Mouse (Mus musculus) large intestine, adult 2 months (tissue): ENCODE measurements around the gene Mip. TPM values are rescaled to one million over a fixed set of nuclear protein-coding genes. Genes with fewer than 3 reads are reported as not detected.
"Not testable (repeated sequence)": the region's sequence is repeated elsewhere in the genome, so short reads cannot be mapped to it uniquely, and the experiment has no call there.

Source experiments
- DNase-seq: peaks from one replicate; pipeline ENCODE4 v3.0.0-alpha.2; 2012; ENCODE audit warnings: low read depth, low spot score
- WGBS: fragments of 180-500 bp; shearing (Covaris S2); methylation state at CpG from one replicate; pipeline ENCODE4 v1.1.7; 2018; 5-methylcytosine and 5-hydroxymethylcytosine counted together
- polyA plus RNA-seq: library from polyadenylated mRNA; depleted of rRNA; stranded (reverse); fragments of >200 nt; gene quantifications from 2 replicates; pipeline ENCODE4 v1.2.3, GENCODE M21; 2012

Mip gene
- polyA plus RNA-seq, 1 experiment: not detected

- WGBS: 89% methylated on average over 2 of the region's 2 CpGs
- DNase-seq: no peak
Measured at GRCm38 (mm10) chr10:128210131-128210530, 15.5 kb upstream of the Mip start.

- peak; percentile 25 for DNase-seq
- 7% methylated on average over 14 of the region's 14 CpGs for WGBS
Measured at GRCm38 (mm10) chr10:128210954-128211353, 14.7 kb upstream of the Mip start.

- under 1% methylated on average over 30 of the region's 30 CpGs for WGBS
- peak; percentile 74 for DNase-seq
Measured at GRCm38 (mm10) chr10:128211390-128212108, 14.1 kb upstream of the Mip start, which contains the start of gene Spryd4. Gene Spryd4 (minus strand): TSS chr10:128211807.

DNA sequence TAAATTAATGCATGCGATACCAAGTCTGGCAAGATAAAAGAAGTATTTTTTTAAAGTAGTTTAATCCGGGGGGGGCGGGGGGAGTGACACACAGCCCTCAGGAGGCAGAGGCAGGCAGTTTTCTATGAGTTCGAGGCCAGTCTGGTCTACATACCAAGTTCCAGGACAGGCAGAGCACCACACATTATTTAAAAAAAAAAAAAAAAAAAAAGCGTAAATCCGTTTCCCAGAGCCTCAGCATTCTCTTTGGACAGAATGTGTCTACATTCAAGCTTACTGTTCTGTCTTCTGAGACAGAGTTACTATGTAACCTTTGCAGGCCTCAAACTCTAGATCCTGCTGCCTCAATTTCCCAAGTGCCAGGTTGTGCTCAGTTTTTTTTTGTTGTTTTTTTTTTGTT is 13.5 kb upstream of the Mip start:
- DNase-seq: no peak

GRCm38 (mm10) chr10:128212871-128213323 is 12.7 kb upstream of the Mip start:
- DNase-seq: peak; percentile 35
- under 1% methylated on average over 18 of the region's 18 CpGs for WGBS

More for the DNA sequence above, 13.5 kb upstream of the Mip start:
- 41% methylated on average over 6 of the region's 6 CpGs for WGBS

- DNase-seq: not testable (repeated sequence)
- 93% methylated on average over 4 of the region's 4 CpGs for WGBS
Measured at GRCm38 (mm10) chr10:128214112-128214511, 11.5 kb upstream of the Mip start.

DNA sequence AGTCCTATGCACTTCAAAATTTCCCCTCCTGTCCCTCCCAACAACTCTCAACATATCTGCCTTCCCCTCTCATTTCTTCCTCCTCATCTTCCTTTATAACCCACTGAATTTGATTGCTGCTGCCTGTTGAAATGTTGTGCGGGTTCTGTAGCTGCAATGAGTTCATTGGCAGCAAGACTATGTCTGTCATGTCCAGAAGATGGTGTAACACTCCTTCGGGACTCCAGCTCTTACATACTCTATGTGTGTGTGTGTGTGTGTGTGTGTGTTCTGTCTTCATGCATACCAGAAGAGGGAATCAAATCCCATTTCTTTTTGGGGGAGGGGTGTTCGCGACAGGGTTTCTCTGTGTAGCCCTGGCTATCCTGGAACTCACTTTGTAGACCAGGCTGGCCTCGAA is 10.7 kb upstream of the Mip start:
- WGBS: 71% methylated on average over 5 of the region's 5 CpGs
- DNase-seq: no peak

DNA sequence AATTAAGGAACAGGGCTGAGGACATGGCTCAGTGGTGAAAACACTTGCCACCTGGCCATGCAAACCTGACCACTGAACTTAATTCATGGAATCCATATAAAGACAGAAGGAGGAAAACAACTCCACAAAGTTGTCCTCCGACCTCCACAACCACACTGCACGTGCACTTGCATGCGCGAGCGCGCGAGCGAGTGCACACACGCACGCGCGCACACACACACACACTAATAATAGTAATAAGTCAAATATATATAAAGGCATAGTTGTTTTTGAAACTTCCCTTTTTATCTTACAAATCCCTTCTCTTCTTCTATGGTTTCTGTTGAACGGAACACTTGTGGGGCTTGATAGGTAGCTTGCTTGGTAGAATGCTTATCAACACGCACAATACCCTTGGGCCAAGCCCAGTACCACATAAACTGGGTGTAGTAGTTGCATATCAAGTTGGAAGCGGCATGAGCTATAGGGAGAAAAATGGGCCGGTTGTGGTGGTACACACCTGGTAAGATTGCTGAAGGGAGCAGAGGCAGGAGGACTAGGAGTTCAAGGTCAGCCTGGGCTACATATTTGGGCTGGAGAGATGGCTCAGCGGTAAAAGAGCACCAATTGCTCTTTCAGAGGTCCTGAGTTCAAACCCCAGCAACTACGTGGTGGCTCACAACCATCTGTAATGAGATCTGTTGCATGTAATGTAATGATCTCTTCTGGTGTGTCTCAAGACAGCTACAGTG is 7.1 kb upstream of the Mip start:
- DNase-seq: no peak

DNA sequence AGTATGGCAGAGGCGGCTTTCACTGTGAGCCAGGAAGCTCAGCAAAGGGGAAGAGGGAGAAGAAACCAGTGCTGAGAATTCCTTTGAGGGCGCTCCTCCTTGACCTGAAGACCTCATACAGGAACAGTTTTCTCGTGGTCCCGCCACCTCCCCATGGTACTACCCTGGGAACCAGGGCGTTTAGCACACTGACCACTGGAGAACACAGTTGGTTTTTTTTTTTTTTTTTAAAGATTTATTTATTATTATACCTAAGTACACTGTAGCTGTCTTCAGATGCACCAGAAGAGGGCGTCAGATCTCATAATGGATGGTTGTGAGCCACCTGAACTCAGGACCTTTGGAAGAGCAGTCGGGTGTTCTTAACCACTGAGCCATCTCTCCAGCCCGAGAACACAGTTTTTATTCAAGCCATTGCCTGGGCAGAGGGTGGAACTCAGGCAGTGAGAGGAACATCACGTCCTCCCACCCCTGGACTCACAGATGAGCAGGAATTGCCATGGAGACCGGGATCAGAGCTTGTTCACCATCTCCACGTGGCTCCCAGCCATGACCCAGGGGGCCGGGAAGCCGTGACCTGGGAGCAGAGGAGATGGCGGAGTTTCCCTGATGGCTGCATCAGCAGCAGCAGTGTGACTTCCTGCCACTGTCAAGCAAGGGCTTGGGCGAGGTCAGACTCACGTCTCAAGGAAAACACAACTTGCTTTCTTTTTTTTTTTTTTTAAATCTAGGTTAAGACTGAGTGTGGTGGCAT is 3.9 kb upstream of the Mip start:
- 63% methylated on average over 16 of the region's 16 CpGs for WGBS
- DNase-seq: no peak

More for the DNA sequence above, 7.1 kb upstream of the Mip start:
- 90% methylated on average over 18 of the region's 18 CpGs for whole genome bisulfite sequencing

- 62% methylated on average over 5 of the region's 5 CpGs for WGBS
- no peak for DNase-seq
Measured at GRCm38 (mm10) chr10:128225064-128225463, 574 bp upstream of the Mip start.

GRCm38 (mm10) chr10:128227592-128227991 is 2.0 kb downstream of the Mip start:
- no peak for DNase-seq
- 68% methylated on average over 9 of the region's 9 CpGs for WGBS

DNA sequence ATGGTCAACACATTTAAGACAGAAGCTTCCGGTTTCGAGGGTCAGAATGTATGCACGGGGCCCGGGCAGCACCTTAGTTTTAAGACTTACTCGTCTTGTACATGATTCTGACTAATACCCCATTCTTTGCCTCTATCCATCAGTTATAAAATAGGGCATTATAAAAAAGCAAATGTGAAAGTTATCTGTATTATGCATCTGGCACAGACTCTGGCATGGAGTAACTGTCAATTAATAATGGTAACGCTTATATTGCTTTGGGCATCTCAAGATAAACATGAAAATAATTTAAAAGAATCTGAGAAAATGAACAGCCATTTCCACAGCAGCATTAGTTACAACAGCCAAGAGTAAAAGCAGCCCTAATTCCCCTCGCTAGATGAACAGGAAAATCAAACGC is 2.4 kb downstream of the Mip start:
- no peak for DNase-seq
- WGBS: 86% methylated on average over 8 of the region's 8 CpGs

- no peak for DNase-seq
- WGBS: 77% methylated on average over 12 of the region's 12 CpGs
Measured at GRCm38 (mm10) chr10:128230582-128230981, 4.9 kb downstream of the Mip start.

DNA sequence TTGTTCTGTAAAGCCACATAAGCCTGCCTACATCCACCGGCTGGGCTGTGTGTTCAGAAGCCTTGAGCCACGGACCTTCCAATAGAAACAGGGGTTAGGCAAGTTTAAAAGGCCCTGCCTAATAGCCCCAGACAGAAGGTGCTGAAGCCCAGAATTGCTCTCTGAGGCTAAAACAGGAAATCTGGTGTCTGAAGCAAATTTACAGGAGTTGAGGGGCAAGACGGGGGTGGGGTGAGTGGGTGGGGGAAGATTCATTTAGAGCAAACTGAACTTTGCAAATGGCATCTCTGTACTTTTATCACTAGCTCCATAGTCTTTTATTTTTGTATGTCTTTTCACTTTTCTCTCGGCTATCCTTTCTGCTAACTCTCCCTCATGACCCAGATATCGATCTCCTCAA is 5.5 kb downstream of the Mip start:
- WGBS: 6% methylated on average over 5 of the region's 5 CpGs
- DNase-seq: no peak

DNA sequence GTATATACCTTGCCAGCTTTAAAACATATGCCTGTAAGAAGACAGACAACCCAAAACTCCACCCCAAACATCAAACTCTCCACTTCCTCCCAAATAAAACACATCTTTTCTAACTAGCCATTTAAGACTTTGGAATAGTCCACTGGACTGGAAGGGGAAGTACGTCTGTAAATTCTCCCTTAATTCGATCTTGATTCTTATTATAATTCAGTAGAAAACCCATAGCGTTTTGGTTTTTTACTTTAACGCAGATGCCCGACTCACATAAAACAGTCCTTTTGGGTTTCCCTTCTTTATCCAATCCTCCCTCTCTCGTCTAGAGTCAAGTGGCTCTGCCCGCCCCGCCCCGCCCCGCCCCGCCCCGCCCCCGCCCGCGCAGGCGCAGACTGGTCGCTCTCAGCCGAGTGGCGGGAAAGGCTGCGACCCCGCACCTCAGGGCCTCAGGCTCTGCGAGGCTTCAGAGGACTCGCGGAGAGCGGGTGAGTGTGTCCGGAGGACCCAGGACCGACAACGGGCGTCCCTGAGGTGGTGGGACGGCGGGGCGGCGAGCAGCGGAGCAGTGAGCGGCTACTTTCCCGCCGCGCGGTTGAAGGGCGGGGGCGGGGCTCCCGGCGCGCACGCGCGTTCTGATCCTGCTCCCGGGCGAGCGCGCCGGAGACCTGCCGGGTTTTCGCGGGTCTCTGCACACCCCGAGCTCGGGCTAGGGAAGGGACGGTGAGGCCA is 6.2 kb downstream of the Mip start, which contains the start of gene Timeless:
Gene Timeless, plus strand, starts transcription at position 369 of the 723 bp plus-strand sequence.
- under 1% methylated on average over 57 of the region's 58 CpGs for WGBS
- peak; percentile 59 for DNase-seq

- DNase-seq: peak; percentile 46
- 1% methylated on average over 14 of the region's 14 CpGs for WGBS
Measured at GRCm38 (mm10) chr10:128232420-128232985, 6.9 kb downstream of the Mip start.

DNA sequence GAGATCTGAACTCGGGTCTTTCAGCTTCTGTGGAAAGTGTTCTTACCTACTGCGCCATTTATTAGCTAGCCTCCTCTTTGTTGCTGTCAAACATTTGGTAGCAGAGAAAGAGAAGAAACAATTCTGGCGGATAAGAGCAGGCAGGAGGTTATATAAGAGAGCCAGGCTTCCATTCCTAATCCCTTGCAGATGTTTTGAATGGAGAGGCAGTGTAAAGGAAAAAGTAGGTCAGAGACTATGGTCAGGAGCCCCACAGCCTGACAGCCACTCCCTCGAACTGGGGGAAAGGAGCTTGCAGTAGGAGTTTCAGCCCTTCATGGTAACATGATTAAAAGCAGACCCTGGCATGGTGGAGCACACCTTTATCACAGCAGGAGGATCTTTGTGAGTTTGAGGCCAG is 10.7 kb downstream of the Mip start:
- WGBS: 68% methylated on average over 4 of the region's 4 CpGs
- DNase-seq: no peak

- WGBS: 76% methylated on average over 15 of the region's 15 CpGs
- no peak for DNase-seq
Measured at GRCm38 (mm10) chr10:128237807-128238480, 12.3 kb downstream of the Mip start.

DNA sequence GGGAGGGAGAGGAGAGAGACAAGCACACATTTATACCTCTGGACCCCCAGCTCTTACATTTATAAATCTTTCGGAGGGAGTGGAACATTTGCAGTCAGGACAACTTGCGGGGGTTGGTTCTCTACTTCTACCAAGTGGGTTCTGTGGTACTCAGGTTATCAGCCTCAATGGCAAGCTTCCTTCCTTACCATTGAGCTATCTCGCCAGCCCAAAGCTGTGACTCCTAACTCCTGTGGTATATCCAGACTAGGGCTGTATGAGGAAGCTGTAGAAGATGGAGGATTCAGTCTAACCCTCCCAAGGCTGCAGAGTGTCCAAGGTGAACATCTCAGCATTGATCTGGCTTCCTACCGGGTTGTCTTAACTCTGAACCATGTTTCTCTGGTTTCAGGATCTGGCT is 13.5 kb downstream of the Mip start:
- DNase-seq: no peak
- 95% methylated on average over 4 of the region's 4 CpGs for WGBS
